Comparison of ENCODE assay signal across 8 mouse cellular contexts in the genomic region with DNA sequence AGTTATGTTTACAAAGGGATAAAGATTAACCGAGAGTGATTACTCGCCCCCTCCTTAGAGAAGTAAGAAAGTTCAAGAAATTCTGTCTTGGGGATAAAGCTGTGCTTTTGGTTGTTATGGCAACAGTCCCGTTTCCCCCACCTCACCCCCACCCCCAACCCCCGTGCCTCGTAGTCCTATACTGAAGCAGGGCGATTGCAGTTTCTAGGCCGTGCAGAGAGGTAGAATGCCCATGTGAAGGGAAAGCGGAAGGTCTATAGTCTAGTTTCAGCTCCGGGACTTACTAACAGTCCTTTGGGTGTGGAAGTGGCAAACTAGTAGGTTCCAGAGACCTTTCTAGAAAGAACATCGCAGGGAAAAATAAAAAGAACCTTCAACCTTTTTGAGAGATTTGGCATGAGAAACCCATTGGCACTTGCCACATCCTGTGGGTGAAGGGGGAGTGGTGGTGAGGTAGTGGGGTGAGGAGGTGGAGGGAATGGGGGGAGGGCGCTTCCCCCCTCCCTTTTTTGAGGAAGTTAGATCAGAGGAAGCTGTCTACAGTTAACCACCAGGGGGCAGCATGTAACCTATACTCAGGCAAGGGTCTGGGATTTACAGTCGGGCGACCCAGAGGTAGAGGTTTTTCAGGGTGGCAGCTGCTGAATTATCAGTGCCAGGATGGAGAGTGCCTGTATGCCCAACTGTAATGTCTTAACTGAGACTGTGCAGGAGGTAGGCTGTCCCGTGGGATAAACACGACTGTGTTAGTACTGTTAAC. TPM values are rescaled to one million over a fixed set of nuclear protein-coding genes. Genes with fewer than 3 reads are reported as not detected.
DNase-seq lines count a peak whose midpoint lies in the region; ATAC-seq lines count a peak whose summit lies in the region.

No protein-coding gene starts in this region.

- DNase-seq in 3134 (ENCODE audit: extremely low read depth, insufficient read length, low spot score): peak; percentile 23
- peak; percentile 22 to 79 for DNase-seq in adrenal gland, adult (ENCODE audit: inconsistent age in 2 of 2, low spot score in 1 of 2)
- DNase-seq in embryo, embryonic 11.5 days (ENCODE audit: low read depth, low spot score): peak; percentile 65
- DNase-seq in heart, adult 18-20 months: peak; percentile 51 to 70
- peak; percentile 51 for DNase-seq in kidney, adult 18-20 months
- peak; percentile 72 for DNase-seq in limb, embryonic 10.5 days (ENCODE audit: low spot score)
- peak; percentile 59 for DNase-seq in spleen, adult 12 weeks (ENCODE audit: low spot score)

- H3K9me3 ChIP-seq in limb, embryonic 10.5 days (replicated peaks): no peaks in the 10 kb centered on the region
- no peaks in the 10 kb centered on the region for H3K9me3 ChIP-seq in midbrain, embryonic 12.5 days

- 28% methylated on average over 15 of the region's 15 CpGs for WGBS in limb, embryonic 10.5 days
- 9% methylated on average over 15 of the region's 15 CpGs for WGBS in midbrain, embryonic 12.5 days

- H3K4me3 ChIP-seq in limb, embryonic 10.5 days: peak overlapping the region; percentile 11; the same call in 1 of the 2 replicates
- 0 out of 2 replicates have a peak overlapping the region, but pooled peaks have one; percentile 2 for H3K4me3 ChIP-seq in midbrain, embryonic 12.5 days

- peak; percentile 70 for ATAC-seq in midbrain, embryonic 12.5 days (ENCODE audit: low FRiP score, low read depth)

- H3K4me2 ChIP-seq in midbrain, embryonic 12.5 days (replicated peaks): peak overlapping the region; percentile 47

- H3K27ac ChIP-seq in limb, embryonic 10.5 days: no peak overlapping the region
- no peak overlapping the region for H3K27ac ChIP-seq in midbrain, embryonic 12.5 days (replicated peaks)

- H3K36me3 ChIP-seq in limb, embryonic 10.5 days: no peaks in the 10 kb centered on the region
- no peaks in the 10 kb centered on the region for H3K36me3 ChIP-seq in midbrain, embryonic 12.5 days

- H3K9ac ChIP-seq in midbrain, embryonic 12.5 days (replicated peaks): no peak overlapping the region

- peaks cover 53% of the 10 kb centered on the region for H3K27me3 ChIP-seq in limb, embryonic 10.5 days (ENCODE audit: low read depth, poor library complexity, severe bottlenecking)
- peaks cover 38% of the 10 kb centered on the region for H3K27me3 ChIP-seq in midbrain, embryonic 12.5 days

- H3K4me1 ChIP-seq in limb, embryonic 10.5 days: peaks cover 17% of the 10 kb centered on the region
- peaks cover 17% of the 10 kb centered on the region for H3K4me1 ChIP-seq in midbrain, embryonic 12.5 days

RNA-seq across cellular contexts. Expression of gene Pdzd8, which starts 43.4 kb away (rescaled TPM):
- 10 to 100 TPM; 22.5 to 23.9 TPM for total RNA-seq in heart, adult 18-20 months (2021)
- 10.7 and 12.4 TPM in 2 replicates for polyA plus RNA-seq in limb, embryonic 10.5 days (2016; fragmentation: Nextera tagmentation; extraction: Ambion mirVana)
- 14.5 and 16.9 TPM in 2 replicates for polyA plus RNA-seq in midbrain, embryonic 12.5 days (2016; fragmentation: Nextera tagmentation; extraction: Ambion mirVana)
